In the genomic region with DNA sequence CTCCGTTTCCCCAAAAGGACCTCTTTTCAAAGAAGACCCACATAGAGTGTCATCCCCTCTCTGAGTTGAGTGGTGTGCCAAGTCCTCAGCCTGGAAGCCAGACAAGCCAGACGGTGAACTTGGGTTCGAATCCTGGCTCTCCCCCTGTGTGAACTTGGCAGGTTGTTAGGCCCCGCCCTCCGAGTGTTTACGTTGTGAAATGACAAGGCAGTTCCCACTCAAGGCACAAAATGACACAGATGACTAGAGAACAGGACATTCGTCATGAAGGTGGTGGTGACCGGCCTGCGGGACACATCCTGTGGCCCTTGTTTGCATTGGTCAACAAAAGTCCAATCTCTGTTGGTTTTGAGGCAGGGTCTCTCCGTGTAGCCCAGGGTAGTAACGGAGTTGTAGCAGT, we compare ENCODE assay signal across 8 mouse cellular contexts. TPM values are rescaled to one million over a fixed set of nuclear protein-coding genes. Genes with fewer than 3 reads are reported as not detected.
DNase-seq lines count a peak whose midpoint lies in the region; ATAC-seq and TF ChIP-seq lines count a peak whose summit lies in the region.

No protein-coding gene starts in this region.

- no peak for TF ChIP-seq CTCF in heart, postnatal 0 days (IDR thresholded peaks at IDR 0.05; ENCODE audit: low read depth)

- no peaks in the 10 kb centered on the region for H3K9me3 ChIP-seq in heart, postnatal 0 days (replicated peaks; ENCODE audit: control insufficient read depth, low read length)

- no peaks in the 10 kb centered on the region for H3K27me3 ChIP-seq in heart, postnatal 0 days (ENCODE audit: control insufficient read depth, insufficient read depth, low read length)

- TF ChIP-seq EP300 in heart, postnatal 0 days (IDR thresholded peaks at IDR 0.05; ENCODE audit: low read depth), result no peak

- peaks cover 63% of the 10 kb centered on the region for H3K4me1 ChIP-seq in heart, postnatal 0 days (ENCODE audit: control insufficient read depth, insufficient read depth)

- H3K36me3 ChIP-seq in heart, postnatal 0 days (replicated peaks; ENCODE audit: control insufficient read depth, insufficient read depth, low read length), result no peaks in the 10 kb centered on the region

- H3K4me2 ChIP-seq in heart, postnatal 0 days (ENCODE audit: low read depth, low read length), result no peak overlapping the region

- peak overlapping the region; percentile 98 for H3K27ac ChIP-seq in heart, postnatal 0 days (ENCODE audit: low read depth)

- no peak overlapping the region for H3K4me3 ChIP-seq in heart, postnatal 0 days (ENCODE audit: low read depth, low read length)

- WGBS in heart, postnatal 0 days, result 71% methylated on average over 11 of the region's 11 CpGs

- no peak overlapping the region for H3K9ac ChIP-seq in heart, postnatal 0 days (replicated peaks; ENCODE audit: low read depth, low read length)

- no peak for ATAC-seq in heart, postnatal 0 days (ENCODE audit: insufficient read depth, low read depth)

- peak; percentile 18 for DNase-seq in embryo, embryonic 10 days (ENCODE audit: low spot score)
- DNase-seq in embryo, embryonic 9.5 days (ENCODE audit: extremely low spot score), result no peak
- peak; percentile 41 for DNase-seq in ZHBTc4 (ENCODE audit: low read depth, low spot score)
- no peak for DNase-seq in heart, postnatal 0 days (ENCODE audit: low spot score)
- peak; percentile 84 for DNase-seq in lung, postnatal 36 days
- DNase-seq in right cerebral cortex, postnatal 14 days, result no peak
- no peak for DNase-seq in Muller cell, postnatal 12 days (ENCODE audit: inconsistent ontology term)
- no peak for DNase-seq in yolk sac, embryonic 10.5 days (ENCODE audit: low spot score)

RNA-seq across cellular contexts. Expression of a gene that starts 6.7 kb away (rescaled TPM):
- 22.6 and 26.5 TPM in 2 replicates for total RNA-seq in heart, postnatal 0 days (2014; rRNA removed; ENCODE audit: low replicate concordance)
- polyA plus RNA-seq in heart, postnatal 0 days (2015; fragmentation: Nextera tagmentation; extraction: Ambion mirVana), result 33.5 and 37.3 TPM in 2 replicates

Comparison
In these comparisons a context has a peak if more than half of its experiments do, and no peak if none do; other contexts are left out.
1. DNase-seq: peak in embryo, embryonic 10 days (single experiment), ZHBTc4 (single experiment) and lung, postnatal 36 days (single experiment); none in embryo, embryonic 9.5 days (single experiment), heart, postnatal 0 days (single experiment), right cerebral cortex, postnatal 14 days (single experiment), Muller cell, postnatal 12 days (single experiment) and yolk sac, embryonic 10.5 days (single experiment).